Mouse (Mus musculus): ENCODE data around the gene Mlc1. TPM values are rescaled to one million over a fixed set of nuclear protein-coding genes. Genes with fewer than 3 reads are reported as not detected.

Gene Mlc1
- polyA plus RNA-seq (2015; fragmentation: Nextera tagmentation; extraction: Ambion mirVana) = 0.17 TPM in 1 of 2 replicates, not detected in the other

GRCm38 (mm10) chr15:88978281-88979137 is at the start of gene Mlc1:
TSS of gene Mlc1 (minus strand) at chr15:88979007.

GRCm38 (mm10) chr15:88982534-88983079 is 3.8 kb upstream of the Mlc1 start, which contains the start of gene Mov10l1:
TSS of gene Mov10l1 (plus strand) at chr15:88982909.

GRCm38 (mm10) chr15:88954368-88955072 is 24.3 kb downstream of the Mlc1 start, which contains the start of gene Ttll8:
TSS of gene Ttll8 (minus strand) at chr15:88954418.

Other genes starting within 250 kb of the Mlc1 start
- 8.1 and 10.9 TPM in 2 replicates for gene Brd1, start 244.8 kb downstream of the Mlc1 start, polyA plus RNA-seq (2015; fragmentation: Nextera tagmentation; extraction: Ambion mirVana)
- 3.0 and 3.3 TPM in 2 replicates for gene Zbed4, start 227.3 kb downstream of the Mlc1 start, polyA plus RNA-seq (2015; fragmentation: Nextera tagmentation; extraction: Ambion mirVana)
- gene Alg12, start 159.7 kb downstream of the Mlc1 start, polyA plus RNA-seq (2015; fragmentation: Nextera tagmentation; extraction: Ambion mirVana) = 8.8 and 11.5 TPM in 2 replicates
- gene Creld2, start 159.4 kb downstream of the Mlc1 start, polyA plus RNA-seq (2015; fragmentation: Nextera tagmentation; extraction: Ambion mirVana) = 33.1 and 44.2 TPM in 2 replicates
- gene Pim3, start 116.8 kb downstream of the Mlc1 start, polyA plus RNA-seq (2015; fragmentation: Nextera tagmentation; extraction: Ambion mirVana) = 40.0 and 40.8 TPM in 2 replicates
- not detected in 2 replicates for gene Ttll8, start 24.6 kb downstream of the Mlc1 start, polyA plus RNA-seq (2015; fragmentation: Nextera tagmentation; extraction: Ambion mirVana)
- 1.0 TPM in 1 of 2 replicates, not detected in the other for gene Mov10l1, start 3.9 kb upstream of the Mlc1 start, polyA plus RNA-seq (2015; fragmentation: Nextera tagmentation; extraction: Ambion mirVana)
- gene Panx2, start 80.7 kb upstream of the Mlc1 start, polyA plus RNA-seq (2015; fragmentation: Nextera tagmentation; extraction: Ambion mirVana) = 0.59 and 0.96 TPM in 2 replicates
- 30.3 and 35.1 TPM in 2 replicates for gene Trabd, start 96.1 kb upstream of the Mlc1 start, polyA plus RNA-seq (2015; fragmentation: Nextera tagmentation; extraction: Ambion mirVana)
- 18.2 and 26.4 TPM in 2 replicates for gene Selenoo, start 110.1 kb upstream of the Mlc1 start, polyA plus RNA-seq (2015; fragmentation: Nextera tagmentation; extraction: Ambion mirVana)
- 4.6 and 5.7 TPM in 2 replicates for gene Tubgcp6, start 144.1 kb upstream of the Mlc1 start, polyA plus RNA-seq (2015; fragmentation: Nextera tagmentation; extraction: Ambion mirVana)
- gene Hdac10, start 149.7 kb upstream of the Mlc1 start, polyA plus RNA-seq (2015; fragmentation: Nextera tagmentation; extraction: Ambion mirVana) = 12.6 and 15.6 TPM in 2 replicates
- gene Mapk12, start 161.7 kb upstream of the Mlc1 start, polyA plus RNA-seq (2015; fragmentation: Nextera tagmentation; extraction: Ambion mirVana) = 6.6 and 7.4 TPM in 2 replicates
- 6.2 and 8.2 TPM in 2 replicates for gene Mapk11, start 170.6 kb upstream of the Mlc1 start, polyA plus RNA-seq (2015; fragmentation: Nextera tagmentation; extraction: Ambion mirVana)
- gene Plxnb2, start 201.8 kb upstream of the Mlc1 start, polyA plus RNA-seq (2015; fragmentation: Nextera tagmentation; extraction: Ambion mirVana) = 70.4 and 71.3 TPM in 2 replicates
- gene Dennd6b, start 217.5 kb upstream of the Mlc1 start, polyA plus RNA-seq (2015; fragmentation: Nextera tagmentation; extraction: Ambion mirVana) = 6.5 and 8.6 TPM in 2 replicates
- gene Ppp6r2, start 232.5 kb upstream of the Mlc1 start, polyA plus RNA-seq (2015; fragmentation: Nextera tagmentation; extraction: Ambion mirVana) = 22.2 and 28.0 TPM in 2 replicates

Measured in adrenal gland, postnatal 0 days (tissue).